Mouse (Mus musculus) spleen, adult 2 months (tissue): ENCODE results near the gene Cdon.

Source experiments
- CTCF ChIP-seq: fragments of 200-500 bp; IDR thresholded peaks from 2 replicates; pipeline ENCODE4 v1.5.1; 2011; ENCODE audit warnings: mild to moderate bottlenecking, inconsistent platforms; ENCODE audit not compliant: insufficient read depth, insufficient read length, insufficient replicate concordance; ENCODE audit errors: extremely low read depth
- POLR2A ChIP-seq: fragments of 200-500 bp; IDR thresholded peaks from 2 replicates; pipeline ENCODE4 v1.6.1; 2011; ENCODE audit warnings: low read depth, low read length, inconsistent platforms

- no peak for TF ChIP-seq CTCF
- TF ChIP-seq POLR2A: no peak
Measured at GRCm38 (mm10) chr9:35491109-35491866, 70.4 kb downstream of the Cdon start.
